Comparison of ENCODE assay signal across 19 mouse cellular contexts in genomic region chr2:30551579-30551978, GRCm38 (mm10). TPM values are rescaled to one million over a fixed set of nuclear protein-coding genes. Genes with fewer than 3 reads are reported as not detected.
DNase-seq lines count a peak whose midpoint lies in the region; ATAC-seq and TF ChIP-seq lines count a peak whose summit lies in the region.
"Had no signal": no experiment of that assay in that cellular context is flagged by ENCODE, and none has a peak within 500 bp of the region (broad histone marks: within the 10 kb centered on the region; RNA-seq: fewer than 3 reads in every experiment).

No protein-coding gene starts in this region.

- WGBS in heart, embryonic 10.5 days, result 70% methylated on average over 5 of the region's 5 CpGs
- WGBS in lung, postnatal 0 days, result 61% methylated on average over 5 of the region's 5 CpGs

- H3K27me3 ChIP-seq in heart, embryonic 10.5 days (ENCODE audit: insufficient read depth, poor library complexity, severe bottlenecking), result 0 out of 2 replicates have a peak, but pooled peaks cover 5% of the 10 kb centered on the region
- no peaks in the 10 kb centered on the region for H3K27me3 ChIP-seq in lung, postnatal 0 days (replicated peaks; ENCODE audit: insufficient read depth, low read length)
- H3K27me3 ChIP-seq in megakaryocyte, embryonic 14.5 days (replicated peaks), result peaks cover 28% of the 10 kb centered on the region
- H3K27me3 ChIP-seq: neural tube, embryonic 13.5 days had no signal

- TF ChIP-seq POLR2A in bone marrow macrophage, adult 2 months (IDR thresholded peaks at IDR 0.05; ENCODE audit: borderline replicate concordance, low read depth, low read length), result no peak

- no peak overlapping the region for H3K4me3 ChIP-seq in heart, embryonic 10.5 days
- no peak overlapping the region for H3K4me3 ChIP-seq in lung, postnatal 0 days (ENCODE audit: low read depth, low read length)
- peak overlapping the region; percentile 68 for H3K4me3 ChIP-seq in bone marrow macrophage, adult 2 months (ENCODE audit: insufficient read depth, low read length)
- H3K4me3 ChIP-seq in megakaryocyte, embryonic 14.5 days (replicated peaks), result peak overlapping the region; percentile 34
- H3K4me3 ChIP-seq: erythroblast, embryonic 14.5 days; neural tube, embryonic 13.5 days had no signal

- TF ChIP-seq CTCF in lung, postnatal 0 days (IDR thresholded peaks at IDR 0.05), result no peak
- TF ChIP-seq CTCF in bone marrow macrophage, adult 2 months (IDR thresholded peaks at IDR 0.05; ENCODE audit: low read depth, low read length), result no peak

- no peak for TF ChIP-seq EP300 in lung, postnatal 0 days (IDR thresholded peaks at IDR 0.05)

- ATAC-seq in lung, postnatal 0 days, result no peak
- ATAC-seq: forebrain, embryonic 16.5 days had no signal

- 0 out of 2 replicates have a peak overlapping the region, but pooled peaks have one; percentile 17 for H3K27ac ChIP-seq in heart, embryonic 10.5 days
- H3K27ac ChIP-seq in lung, postnatal 0 days (ENCODE audit: low read length), result no peak overlapping the region
- peak overlapping the region; percentile 7; the same call in 1 of the 2 replicates for H3K27ac ChIP-seq in bone marrow macrophage, adult 2 months (ENCODE audit: insufficient read depth, low read depth, low read length)
- H3K27ac ChIP-seq: neural tube, embryonic 13.5 days had no signal

- H3K36me3 ChIP-seq in heart, embryonic 10.5 days, result no peaks in the 10 kb centered on the region
- H3K36me3 ChIP-seq in lung, postnatal 0 days (ENCODE audit: insufficient read depth, low read length), result no peaks in the 10 kb centered on the region
- peaks cover 4% of the 10 kb centered on the region for H3K36me3 ChIP-seq in megakaryocyte, embryonic 14.5 days (replicated peaks; ENCODE audit: low read length)
- H3K36me3 ChIP-seq: G1E; neural tube, embryonic 13.5 days had no signal

- no peak overlapping the region for H3K9ac ChIP-seq in lung, postnatal 0 days (replicated peaks; ENCODE audit: low read depth)
- H3K9ac ChIP-seq: neural tube, embryonic 13.5 days had no signal

- H3K4me1 ChIP-seq in heart, embryonic 10.5 days, result peaks cover 30% of the 10 kb centered on the region
- peaks cover 5% of the 10 kb centered on the region; the same call in 1 of the 2 replicates for H3K4me1 ChIP-seq in lung, postnatal 0 days (ENCODE audit: insufficient read depth, low read depth, low read length)
- peaks cover 26% of the 10 kb centered on the region for H3K4me1 ChIP-seq in bone marrow macrophage, adult 2 months (ENCODE audit: control insufficient read depth, insufficient read depth, low read length)
- peaks cover 39% of the 10 kb centered on the region for H3K4me1 ChIP-seq in megakaryocyte, embryonic 14.5 days

- intact Hi-C loops in heart, postnatal 14 days (cut with DNase I), result no loop called here

- no peak for DNase-seq in heart, embryonic 10.5 days (ENCODE audit: low spot score)
- DNase-seq in heart, postnatal 14 days, result no peak
- peak; percentile 23 for DNase-seq in lung, postnatal 0 days (ENCODE audit: low spot score)
- DNase-seq in lung, postnatal 25 days (ENCODE audit: low spot score), result no peak
- DNase-seq in left cerebral cortex, adult 18-20 months (ENCODE audit: low spot score in 2 of 2), result no peak
- no peak for DNase-seq in ovary, postnatal 36 days (ENCODE audit: low spot score)
- DNase-seq: adrenal gland, adult 2 months; cerebellum, adult 11-12 months; cerebellum, postnatal 25 days; right cerebral cortex, postnatal 25 days; thymus, postnatal 14 days had no signal

- H3K4me2 ChIP-seq in lung, postnatal 0 days (replicated peaks; ENCODE audit: low read depth, low read length), result no peak overlapping the region
- H3K4me2 ChIP-seq: neural tube, embryonic 13.5 days had no signal

- no peaks in the 10 kb centered on the region for H3K9me3 ChIP-seq in heart, embryonic 10.5 days
- no peaks in the 10 kb centered on the region for H3K9me3 ChIP-seq in lung, postnatal 0 days (ENCODE audit: low read length)
- peaks cover 16% of the 10 kb centered on the region for H3K9me3 ChIP-seq in megakaryocyte, embryonic 14.5 days
- H3K9me3 ChIP-seq: G1E had no signal

RNA-seq across cellular contexts. Expression of gene Cstad, which starts 43.3 kb away (rescaled TPM):
- 1.2 and 1.4 TPM in 2 replicates for polyA plus RNA-seq in heart, embryonic 10.5 days (2016; fragmentation: Nextera tagmentation; extraction: Ambion mirVana)
- 1 to 10 TPM; 1.8 to 3.9 TPM for total RNA-seq in heart, postnatal 14 days (2021)
- 1.9 and 2.3 TPM in 2 replicates for polyA plus RNA-seq in lung, postnatal 0 days (2015; fragmentation: Nextera tagmentation; extraction: Ambion mirVana)
- 0.87 and 2.8 TPM in 2 replicates for polyA plus RNA-seq in bone marrow macrophage, adult 2 months (2012; ENCODE audit: insufficient read depth, insufficient read length, missing spikeins)
- not detected in 2 replicates for polyA plus RNA-seq in megakaryocyte, embryonic 14.5 days (2012; ENCODE audit: insufficient read depth, low replicate concordance)
- total RNA-seq in left cerebral cortex, adult 18-20 months (2021), result 1 to 10 TPM; 3.1 to 4.0 TPM
- polyA plus RNA-seq: embryonic facial prominence, embryonic 11.5 days; erythroblast, embryonic 14.5 days; G1E; liver, embryonic 16.5 days had no signal

Comparison
In these comparisons a context has a peak if more than half of its experiments do, and no peak if none do; other contexts are left out.
1. H3K4me3 ChIP-seq: peak in bone marrow macrophage, adult 2 months (single experiment) and megakaryocyte, embryonic 14.5 days (single experiment); none in heart, embryonic 10.5 days (single experiment) and lung, postnatal 0 days (single experiment).